Mouse (Mus musculus): ENCODE data around the gene Vegfd. TPM values are rescaled to one million over a fixed set of nuclear protein-coding genes. Genes with fewer than 3 reads are reported as not detected.

Vegfd gene
- polyA plus RNA-seq, 1 experiment from 2014 or later, result 5.4 TPM

- H3K4me2 ChIP-seq (ENCODE audit: low read depth, severe bottlenecking), result no peak overlapping the region
- H3K27me3 ChIP-seq (ENCODE audit: control insufficient read depth, insufficient read depth, low read length), result peaks cover 12% of the 10 kb centered on the region
- ATAC-seq (ENCODE audit: insufficient number of reproducible peaks, low FRiP score, low TSS enrichment, low read depth), result no peak
- H3K4me3 ChIP-seq (ENCODE audit: low read depth, low read length), result no peak overlapping the region
- no peak overlapping the region for H3K27ac ChIP-seq (replicated peaks; ENCODE audit: low read depth, low read length)
- 77% methylated on average over 3 of the region's 3 CpGs for WGBS
- H3K9ac ChIP-seq (ENCODE audit: low read length), result no peak overlapping the region
- no peaks in the 10 kb centered on the region for H3K4me1 ChIP-seq (ENCODE audit: control insufficient read depth, insufficient read depth, low read length)
- no peaks in the 10 kb centered on the region for H3K9me3 ChIP-seq (ENCODE audit: control insufficient read depth, low read length)
- no peaks in the 10 kb centered on the region for H3K36me3 ChIP-seq (ENCODE audit: control insufficient read depth, insufficient read depth, low read length)
- DNase-seq (ENCODE audit: low spot score), result no peak
These were observed 67.5 kb downstream of the Vegfd start for GRCm38 (mm10) chrX:164440703-164441102.

GRCm38 (mm10) chrX:164441306-164441705, 68.1 kb downstream of the Vegfd start:
- H3K36me3 ChIP-seq (ENCODE audit: control insufficient read depth, insufficient read depth, low read length), result no peaks in the 10 kb centered on the region
- H3K27me3 ChIP-seq (ENCODE audit: control insufficient read depth, insufficient read depth, low read length), result peaks cover 11% of the 10 kb centered on the region; the same call in 1 of the 2 replicates
- H3K9ac ChIP-seq (ENCODE audit: low read length), result no peak overlapping the region
- 67% methylated on average over 3 of the region's 3 CpGs for WGBS
- DNase-seq (ENCODE audit: low spot score), result no peak
- no peaks in the 10 kb centered on the region for H3K4me1 ChIP-seq (ENCODE audit: control insufficient read depth, insufficient read depth, low read length)
- no peaks in the 10 kb centered on the region for H3K9me3 ChIP-seq (ENCODE audit: control insufficient read depth, low read length)
- H3K4me2 ChIP-seq (ENCODE audit: low read depth, severe bottlenecking), result no peak overlapping the region
- H3K4me3 ChIP-seq (ENCODE audit: low read depth, low read length), result no peak overlapping the region
- ATAC-seq (ENCODE audit: insufficient number of reproducible peaks, low FRiP score, low TSS enrichment, low read depth), result no peak
- H3K27ac ChIP-seq (replicated peaks; ENCODE audit: low read depth, low read length), result no peak overlapping the region

- H3K9me3 ChIP-seq (ENCODE audit: control insufficient read depth, low read length), result no peaks in the 10 kb centered on the region
- 76% methylated on average over 12 of the region's 12 CpGs for WGBS
- no peaks in the 10 kb centered on the region for H3K36me3 ChIP-seq (ENCODE audit: control insufficient read depth, insufficient read depth, low read length)
- no peak overlapping the region for H3K4me2 ChIP-seq (ENCODE audit: low read depth, severe bottlenecking)
- ATAC-seq (ENCODE audit: insufficient number of reproducible peaks, low FRiP score, low TSS enrichment, low read depth), result no peak
- DNase-seq (ENCODE audit: low spot score), result no peak
- H3K27me3 ChIP-seq (ENCODE audit: control insufficient read depth, insufficient read depth, low read length), result peaks cover 8% of the 10 kb centered on the region; the same call in 1 of the 2 replicates
- H3K27ac ChIP-seq (replicated peaks; ENCODE audit: low read depth, low read length), result no peak overlapping the region
- H3K4me1 ChIP-seq (ENCODE audit: control insufficient read depth, insufficient read depth, low read length), result no peaks in the 10 kb centered on the region
- no peak overlapping the region for H3K9ac ChIP-seq (ENCODE audit: low read length)
- no peak overlapping the region for H3K4me3 ChIP-seq (ENCODE audit: low read depth, low read length)
These were observed 72.4 kb downstream of the Vegfd start for GRCm38 (mm10) chrX:164445601-164446000.

- WGBS, result 78% methylated on average over 10 of the region's 10 CpGs
- Histone ChIP-seq H3K4me2 (ENCODE audit: low read depth, severe bottlenecking) (no peak overlapping the region), H3K4me1 (ENCODE audit: control insufficient read depth, insufficient read depth, low read length) (no peaks in the 10 kb centered on the region), H3K9ac (ENCODE audit: low read length) (no peak overlapping the region), H3K9me3 (ENCODE audit: control insufficient read depth, low read length) (no peaks in the 10 kb centered on the region), H3K27me3 (ENCODE audit: control insufficient read depth, insufficient read depth, low read length) (peaks cover 5% of the 10 kb centered on the region; the same call in 1 of the 2 replicates), H3K36me3 (ENCODE audit: control insufficient read depth, insufficient read depth, low read length) (no peaks in the 10 kb centered on the region), H3K4me3 (ENCODE audit: low read depth, low read length) (no peak overlapping the region), H3K27ac (replicated peaks; ENCODE audit: low read depth, low read length) (no peak overlapping the region)
- DNase-seq (ENCODE audit: low spot score), result no peak
- ATAC-seq (ENCODE audit: insufficient number of reproducible peaks, low FRiP score, low TSS enrichment, low read depth), result no peak
These were observed 73.0 kb downstream of the Vegfd start for GRCm38 (mm10) chrX:164446106-164446551.

GRCm38 (mm10) chrX:164446835-164447681, 73.9 kb downstream of the Vegfd start:
- ATAC-seq (ENCODE audit: insufficient number of reproducible peaks, low FRiP score, low TSS enrichment, low read depth) (no peak), DNase-seq (ENCODE audit: low spot score) (no peak)
- Histone ChIP-seq H3K4me1 (ENCODE audit: control insufficient read depth, insufficient read depth, low read length) (no peaks in the 10 kb centered on the region), H3K27me3 (ENCODE audit: control insufficient read depth, insufficient read depth, low read length) (0 out of 2 replicates have a peak, but pooled peaks cover 3% of the 10 kb centered on the region), H3K36me3 (ENCODE audit: control insufficient read depth, insufficient read depth, low read length) (no peaks in the 10 kb centered on the region), H3K4me3 (ENCODE audit: low read depth, low read length) (no peak overlapping the region), H3K9me3 (ENCODE audit: control insufficient read depth, low read length) (no peaks in the 10 kb centered on the region), H3K4me2 (ENCODE audit: low read depth, severe bottlenecking) (no peak overlapping the region), H3K9ac (ENCODE audit: low read length) (no peak overlapping the region), H3K27ac (replicated peaks; ENCODE audit: low read depth, low read length) (no peak overlapping the region)
- 89% methylated on average over 9 of the region's 9 CpGs for WGBS

GRCm38 (mm10) chrX:164447682-164448071, 74.5 kb downstream of the Vegfd start:
- H3K36me3 ChIP-seq (ENCODE audit: control insufficient read depth, insufficient read depth, low read length), result no peaks in the 10 kb centered on the region
- no peaks in the 10 kb centered on the region for H3K9me3 ChIP-seq (ENCODE audit: control insufficient read depth, low read length)
- 81% methylated on average over 2 of the region's 2 CpGs for WGBS
- DNase-seq (ENCODE audit: low spot score) (no peak), ATAC-seq (ENCODE audit: insufficient number of reproducible peaks, low FRiP score, low TSS enrichment, low read depth) (no peak)
- H3K9ac ChIP-seq (ENCODE audit: low read length), result no peak overlapping the region
- 0 out of 2 replicates have a peak, but pooled peaks cover 3% of the 10 kb centered on the region for H3K27me3 ChIP-seq (ENCODE audit: control insufficient read depth, insufficient read depth, low read length)
- no peak overlapping the region for H3K4me2 ChIP-seq (ENCODE audit: low read depth, severe bottlenecking)
- H3K27ac ChIP-seq (replicated peaks; ENCODE audit: low read depth, low read length), result no peak overlapping the region
- no peak overlapping the region for H3K4me3 ChIP-seq (ENCODE audit: low read depth, low read length)
- no peaks in the 10 kb centered on the region for H3K4me1 ChIP-seq (ENCODE audit: control insufficient read depth, insufficient read depth, low read length)

GRCm38 (mm10) chrX:164449201-164449600, 76.0 kb downstream of the Vegfd start:
- DNase-seq (ENCODE audit: low spot score) (peak; percentile 37), ATAC-seq (ENCODE audit: insufficient number of reproducible peaks, low FRiP score, low TSS enrichment, low read depth) (no peak; the same call in 1 of the 2 replicates)
- H3K9ac ChIP-seq (ENCODE audit: low read length), result no peak overlapping the region
- no peak overlapping the region for H3K4me3 ChIP-seq (ENCODE audit: low read depth, low read length)
- H3K27ac ChIP-seq (replicated peaks; ENCODE audit: low read depth, low read length), result no peak overlapping the region
- no peaks in the 10 kb centered on the region for H3K27me3 ChIP-seq (ENCODE audit: control insufficient read depth, insufficient read depth, low read length)
- no peaks in the 10 kb centered on the region for H3K36me3 ChIP-seq (ENCODE audit: control insufficient read depth, insufficient read depth, low read length)
- H3K4me2 ChIP-seq (ENCODE audit: low read depth, severe bottlenecking), result no peak overlapping the region
- H3K9me3 ChIP-seq (ENCODE audit: control insufficient read depth, low read length), result no peaks in the 10 kb centered on the region
- WGBS, result 43% methylated on average over 3 of the region's 3 CpGs
- H3K4me1 ChIP-seq (ENCODE audit: control insufficient read depth, insufficient read depth, low read length), result no peaks in the 10 kb centered on the region
